Mouse (Mus musculus) liver, embryonic 11.5 days (tissue): Measurements from ENCODE around the gene Tubb5. TPM values are rescaled to one million over a fixed set of nuclear protein-coding genes. Genes with fewer than 3 reads are reported as not detected.

ENCODE experiments used
- ATAC-seq: fragments of 200-750 bp; cut with Nextera tagmentation; replicated peaks from 2 replicates; pipeline ENCODE4 v1.8.0; 2017; ENCODE audit warnings: moderate number of reproducible peaks, mild to moderate bottlenecking, moderate TSS enrichment, moderate library complexity; ENCODE audit not compliant: low FRiP score
- DNase-seq: peaks from one replicate; pipeline ENCODE4 v3.0.0-alpha.2; 2017; ENCODE audit warnings: low spot score
- H3K27ac ChIP-seq: fragments of 300-500 bp; sonication (generic); 2 replicates; pipeline ENCODE4 v1.5.1; 2014; ENCODE audit warnings: mild to moderate bottlenecking, low read depth, low read length, control low read depth
- H3K27me3 ChIP-seq: fragments of 300-500 bp; sonication (generic); replicated peaks from 2 replicates; pipeline ENCODE4 v1.6.1; 2014; ENCODE audit warnings: low read length, mixed read lengths; ENCODE audit not compliant: control insufficient read depth, insufficient read depth
- H3K36me3 ChIP-seq: fragments of 300-500 bp; sonication (generic); 2 replicates; pipeline ENCODE4 v1.6.1; 2014; ENCODE audit warnings: mild to moderate bottlenecking, low read length, moderate library complexity, mixed read lengths; ENCODE audit not compliant: control insufficient read depth, insufficient read depth
- H3K4me1 ChIP-seq: fragments of 300-500 bp; sonication (generic); replicated peaks from 2 replicates; pipeline ENCODE4 v1.6.1; 2014; ENCODE audit warnings: low read length, mixed read lengths; ENCODE audit not compliant: control insufficient read depth, insufficient read depth
- H3K4me2 ChIP-seq: fragments of 300-500 bp; sonication (generic); 2 replicates; pipeline ENCODE4 v1.6.1; 2014; ENCODE audit warnings: mild to moderate bottlenecking, control low read depth, moderate library complexity
- H3K4me3 ChIP-seq: fragments of 300-500 bp; sonication (generic); 2 replicates; pipeline ENCODE4 v1.5.1; 2014; ENCODE audit warnings: low read depth, low read length, control low read depth
- H3K9ac ChIP-seq: fragments of 300-500 bp; sonication (generic); 2 replicates; pipeline ENCODE4 v1.6.1; 2014; ENCODE audit warnings: low read depth, low read length, control low read depth
- H3K9me3 ChIP-seq: fragments of 300-500 bp; sonication (generic); 2 replicates; pipeline ENCODE4 v1.6.1; 2016; ENCODE audit warnings: low read length, inconsistent platforms, mixed read lengths; ENCODE audit not compliant: control insufficient read depth
- WGBS: fragments of 180-500 bp; shearing (Covaris S2); extraction: QIAGEN DNeasy Blood & Tissue Kit; methylation state at CpG from one replicate; pipeline ENCODE4 v1.1.7; 2014; 5-methylcytosine and 5-hydroxymethylcytosine counted together
- polyA plus RNA-seq: library from polyadenylated mRNA; unstranded; fragments of >200 nt; fragmentation: Nextera tagmentation; extraction: Ambion mirVana; gene quantifications from 2 replicates; pipeline ENCODE4 v1.2.1, GENCODE M21; 2014

Gene Tubb5
- polyA plus RNA-seq, 1 experiment from 2014 or later = 854 TPM

DNA sequence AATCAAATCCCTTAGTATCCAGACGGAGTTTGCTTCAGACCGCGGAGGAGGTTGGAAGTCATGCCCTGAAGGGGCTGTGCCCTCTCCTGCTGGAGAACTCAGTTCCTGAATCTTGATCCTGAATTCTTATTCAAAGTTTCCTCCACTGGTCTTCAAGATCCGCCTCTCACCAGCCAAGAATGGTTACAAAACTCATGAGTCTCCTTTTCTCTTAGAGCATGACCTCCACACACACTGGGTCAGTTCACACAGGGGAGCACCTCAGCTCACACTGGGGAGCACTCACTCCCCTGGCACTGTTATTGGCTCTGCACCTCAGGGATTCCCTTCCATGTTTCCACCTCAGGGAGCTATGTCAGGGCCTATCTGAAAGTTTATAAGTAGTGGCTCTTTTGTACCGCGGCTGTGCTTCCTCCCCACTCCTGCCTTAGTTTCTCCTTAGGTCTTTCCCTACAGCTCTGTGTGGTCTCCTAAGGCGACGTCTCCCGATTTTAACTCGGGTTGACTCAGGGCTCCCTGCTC is 26.8 kb upstream of the Tubb5 start:
- DNase-seq (no peak), ATAC-seq (no peak)
- Histone ChIP-seq H3K27me3 (peaks cover 4% of the 10 kb centered on the region; the same call in 1 of the 2 replicates), H3K36me3 (no peaks in the 10 kb centered on the region), H3K27ac (peak overlapping the region; percentile 82; the same call in 1 of the 2 replicates), H3K4me2 (peak overlapping the region; percentile 97), H3K4me3 (peak overlapping the region; percentile 59), H3K9me3 (no peaks in the 10 kb centered on the region), H3K4me1 (peaks cover 36% of the 10 kb centered on the region), H3K9ac (no peak overlapping the region)
- 25% methylated on average over 10 of the region's 10 CpGs for WGBS

DNA sequence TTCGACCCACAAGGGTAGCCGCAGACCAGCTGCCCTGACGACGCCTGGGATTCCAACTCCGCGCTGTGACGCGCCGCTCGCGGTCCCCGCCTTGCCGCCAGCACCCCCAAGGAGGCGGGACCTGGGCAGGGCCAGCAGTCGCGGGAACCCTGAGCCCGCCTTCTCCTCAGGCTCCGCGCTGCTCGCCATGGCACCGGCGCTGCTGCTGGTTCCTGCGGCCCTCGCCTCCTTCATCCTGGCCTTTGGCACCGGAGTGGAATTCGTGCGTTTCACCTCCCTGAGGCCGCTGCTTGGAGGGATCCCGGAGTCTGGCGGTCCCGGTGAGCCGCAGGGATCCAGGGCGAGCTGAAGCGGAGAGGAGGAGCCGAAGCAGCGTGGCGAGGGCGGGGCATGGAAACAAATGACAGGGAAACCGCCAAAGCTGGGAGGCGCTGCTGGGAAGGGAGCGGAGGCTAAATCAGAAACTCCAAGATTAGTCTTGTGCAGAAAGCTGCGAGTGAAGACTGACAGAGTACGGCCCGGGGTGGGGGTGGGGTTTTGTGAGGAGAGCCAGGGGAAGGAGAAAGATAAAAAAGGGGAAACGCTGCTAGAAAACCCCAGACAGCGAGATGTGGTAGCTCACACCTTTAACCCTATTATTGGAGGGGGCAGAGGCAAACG is 23.2 kb upstream of the Tubb5 start, which contains the start of gene Nrm:
TSS of gene Nrm (plus strand) at position 121 of the 660 bp plus-strand sequence.
- peak within 1 kb of the TSS; percentile 76 for H3K4me3 ChIP-seq
- H3K4me1 ChIP-seq = peaks cover 14% of the 10 kb centered on the region
- peak within 1 kb of the TSS; percentile 69 for H3K4me2 ChIP-seq
- H3K36me3 ChIP-seq = peaks cover 9% of the 10 kb centered on the region
- ATAC-seq = peak; percentile 93
- H3K27me3 ChIP-seq = no peaks in the 10 kb centered on the region
- peak within 1 kb of the TSS; percentile 83 for H3K27ac ChIP-seq
- DNase-seq = peak; percentile 93
- H3K9me3 ChIP-seq = no peaks in the 10 kb centered on the region
- WGBS = under 1% methylated on average over 47 of the region's 47 CpGs
- peak within 1 kb of the TSS; percentile 81 for H3K9ac ChIP-seq

DNA sequence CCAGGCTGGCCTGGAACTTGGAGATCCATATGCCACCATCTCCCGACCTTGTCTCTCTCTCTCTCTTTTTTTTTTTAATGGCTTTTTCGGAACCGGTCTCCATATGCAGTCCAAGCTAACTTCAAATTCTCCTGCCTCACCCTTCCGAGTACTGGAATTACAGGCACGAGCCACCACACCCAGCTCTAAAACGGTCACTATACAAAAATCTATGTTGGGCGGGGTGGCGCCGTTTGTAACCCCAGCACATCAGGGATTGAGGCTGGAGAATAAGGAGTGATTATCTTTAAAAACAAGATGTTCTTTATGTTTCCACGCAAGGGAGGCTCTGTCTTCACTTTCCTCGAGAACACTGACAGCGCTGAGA is 22.7 kb upstream of the Tubb5 start:
- WGBS = 6% methylated on average over 12 of the region's 12 CpGs
- Histone ChIP-seq H3K9ac (peak overlapping the region; percentile 81), H3K27me3 (no peaks in the 10 kb centered on the region), H3K4me2 (peak overlapping the region; percentile 69), H3K4me1 (peaks cover 14% of the 10 kb centered on the region), H3K27ac (peak overlapping the region; percentile 83; the same call in 1 of the 2 replicates), H3K4me3 (peak overlapping the region; percentile 76), H3K9me3 (no peaks in the 10 kb centered on the region), H3K36me3 (peaks cover 9% of the 10 kb centered on the region)
- DNase-seq (no peak), ATAC-seq (no peak)

DNA sequence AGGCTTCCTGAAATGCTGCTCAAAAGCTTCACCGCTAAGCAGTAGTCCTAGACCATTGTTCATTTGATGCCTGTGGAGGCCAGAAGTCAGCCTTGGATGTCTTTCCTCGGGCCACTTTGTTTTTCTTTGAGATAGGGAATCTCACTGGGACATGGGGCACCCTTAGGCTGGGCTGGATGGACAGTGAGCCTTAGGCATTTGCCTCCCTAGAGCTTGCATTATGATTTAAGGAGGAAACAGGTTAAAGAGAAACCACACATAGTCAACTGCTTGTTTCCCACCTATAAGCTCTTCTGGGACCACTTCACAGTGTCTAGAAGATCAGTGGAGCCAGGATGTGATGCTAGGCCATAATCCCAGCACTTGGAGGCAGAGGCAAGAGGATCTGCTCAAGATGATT is 21.7 kb upstream of the Tubb5 start:
- DNase-seq = no peak
- 71% methylated on average over 2 of the region's 2 CpGs for WGBS
- no peak for ATAC-seq

DNA sequence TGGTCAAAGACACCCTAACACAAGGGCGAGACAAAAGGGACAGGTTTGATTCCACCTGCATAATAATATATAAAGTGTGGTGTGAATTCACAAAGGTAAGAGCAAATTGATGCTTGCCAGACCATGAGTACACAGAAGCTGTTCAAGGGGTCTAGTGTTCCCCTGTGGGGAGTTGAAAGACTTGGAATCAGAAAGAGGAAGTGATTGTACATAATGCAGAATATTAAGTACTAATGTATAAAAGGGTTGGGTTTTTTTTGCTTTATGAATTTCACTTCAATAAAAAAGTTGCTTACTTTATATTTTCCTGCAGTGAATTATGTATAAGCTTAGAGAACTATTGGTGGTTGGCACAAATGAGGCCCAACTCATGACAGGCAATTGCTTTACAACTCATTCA is 21.3 kb upstream of the Tubb5 start:
- no peak for ATAC-seq
- peaks cover 8% of the 10 kb centered on the region for H3K4me1 ChIP-seq
- H3K36me3 ChIP-seq = peaks cover 15% of the 10 kb centered on the region
- H3K9me3 ChIP-seq = no peaks in the 10 kb centered on the region
- H3K4me3 ChIP-seq = no peak overlapping the region
- no peaks in the 10 kb centered on the region for H3K27me3 ChIP-seq
- no peak overlapping the region for H3K9ac ChIP-seq
- DNase-seq = no peak
- 82% methylated on average over 1 of the region's 1 CpGs for WGBS
- H3K27ac ChIP-seq = no peak overlapping the region; the same call in 1 of the 2 replicates
- H3K4me2 ChIP-seq = no peak overlapping the region

More for the DNA sequence above, 21.7 kb upstream of the Tubb5 start:
- H3K4me3 ChIP-seq = no peak overlapping the region
- no peak overlapping the region for H3K4me2 ChIP-seq
- no peak overlapping the region for H3K27ac ChIP-seq
- H3K9ac ChIP-seq = no peak overlapping the region
- peaks cover 11% of the 10 kb centered on the region for H3K4me1 ChIP-seq
- H3K9me3 ChIP-seq = no peaks in the 10 kb centered on the region
- H3K36me3 ChIP-seq = peaks cover 11% of the 10 kb centered on the region
- H3K27me3 ChIP-seq = no peaks in the 10 kb centered on the region

DNA sequence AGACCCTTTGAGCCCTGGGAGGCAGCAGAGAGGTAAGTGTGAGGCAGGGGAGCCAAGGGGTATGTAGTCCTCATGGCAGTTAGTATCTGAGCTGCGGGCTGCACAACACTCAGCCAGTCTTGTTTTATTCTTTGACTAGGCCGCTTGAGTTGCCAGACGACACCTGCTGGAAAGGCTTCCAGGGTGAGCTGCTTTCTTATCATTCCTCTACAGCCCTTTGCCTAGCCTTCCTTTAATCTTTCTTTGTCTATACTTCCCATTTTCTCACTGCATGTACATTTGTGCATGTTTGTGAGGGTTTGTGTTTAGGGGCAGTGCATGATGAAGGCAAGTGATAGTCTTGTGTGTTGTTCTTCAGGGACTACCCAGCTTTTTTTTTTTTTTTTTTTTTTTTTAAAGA is 12.9 kb upstream of the Tubb5 start:
- Histone ChIP-seq H3K4me3 (no peak overlapping the region), H3K36me3 (peaks cover 66% of the 10 kb centered on the region), H3K9ac (peak overlapping the region; percentile 10; the same call in 1 of the 2 replicates), H3K4me2 (0 out of 2 replicates have a peak overlapping the region, but pooled peaks have one; percentile 13), H3K9me3 (no peaks in the 10 kb centered on the region), H3K27me3 (no peaks in the 10 kb centered on the region), H3K27ac (peak overlapping the region; percentile 86), H3K4me1 (peaks cover 10% of the 10 kb centered on the region)
- 46% methylated on average over 3 of the region's 3 CpGs for WGBS
- peak; percentile 83 for ATAC-seq
- DNase-seq = no peak

DNA sequence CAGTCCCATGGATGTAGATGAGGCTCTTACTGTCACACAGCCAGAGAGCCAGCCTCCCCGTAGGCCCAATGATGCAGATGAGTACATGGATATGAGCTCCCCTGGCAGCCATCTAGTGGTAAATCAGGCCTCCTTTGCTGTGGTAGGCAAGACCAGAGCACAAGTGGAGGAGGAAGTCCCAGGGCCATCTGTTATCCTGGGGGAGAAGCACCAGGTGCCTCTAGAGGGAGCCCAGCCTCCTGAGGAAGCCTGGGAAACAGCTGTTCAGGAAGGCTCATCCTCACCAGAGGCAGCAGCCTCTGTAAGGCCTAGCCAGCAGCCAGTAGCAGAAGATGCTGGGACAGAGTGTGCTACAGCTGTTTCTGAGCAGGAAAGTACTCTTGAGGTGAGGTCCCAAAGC is 10.0 kb upstream of the Tubb5 start:
- H3K9ac ChIP-seq = no peak overlapping the region

DNA sequence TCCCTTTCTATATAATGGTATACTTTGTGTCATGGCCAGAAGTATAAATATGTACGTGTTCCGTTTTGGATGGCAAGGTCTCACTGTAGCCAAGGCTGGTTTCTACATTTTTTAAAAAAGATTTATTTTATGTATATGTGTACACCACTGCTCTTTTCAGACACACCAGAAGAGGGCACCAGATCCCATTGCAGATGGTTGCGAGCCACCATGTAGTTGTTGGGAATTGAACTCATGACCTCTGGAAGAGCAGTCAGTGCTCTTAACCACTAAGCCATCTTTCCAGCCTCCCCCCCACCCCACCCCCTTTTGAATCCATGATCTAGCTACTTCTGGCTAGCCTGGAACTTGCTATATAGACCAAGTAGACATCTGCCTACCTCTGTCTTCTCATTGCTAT is 5.4 kb upstream of the Tubb5 start:
- no peak overlapping the region for H3K4me2 ChIP-seq
- peaks cover 8% of the 10 kb centered on the region for H3K4me1 ChIP-seq
- WGBS = 89% methylated on average over 3 of the region's 3 CpGs
- no peaks in the 10 kb centered on the region for H3K27me3 ChIP-seq
- no peak overlapping the region for H3K9ac ChIP-seq
- no peak overlapping the region for H3K27ac ChIP-seq
- H3K4me3 ChIP-seq = no peak overlapping the region
- H3K36me3 ChIP-seq = peaks cover 30% of the 10 kb centered on the region
- ATAC-seq (no peak), DNase-seq (no peak)
- no peaks in the 10 kb centered on the region for H3K9me3 ChIP-seq

More for the DNA sequence above, 10.0 kb upstream of the Tubb5 start:
- peaks cover 10% of the 10 kb centered on the region for H3K4me1 ChIP-seq
- H3K36me3 ChIP-seq = peaks cover 65% of the 10 kb centered on the region
- H3K27me3 ChIP-seq = no peaks in the 10 kb centered on the region
- WGBS = 56% methylated on average over 1 of the region's 1 CpGs
- no peaks in the 10 kb centered on the region for H3K9me3 ChIP-seq
- DNase-seq (peak; percentile 26), ATAC-seq (no peak)
- H3K4me3 ChIP-seq = no peak overlapping the region
- no peak overlapping the region for H3K27ac ChIP-seq
- no peak overlapping the region for H3K4me2 ChIP-seq

DNA sequence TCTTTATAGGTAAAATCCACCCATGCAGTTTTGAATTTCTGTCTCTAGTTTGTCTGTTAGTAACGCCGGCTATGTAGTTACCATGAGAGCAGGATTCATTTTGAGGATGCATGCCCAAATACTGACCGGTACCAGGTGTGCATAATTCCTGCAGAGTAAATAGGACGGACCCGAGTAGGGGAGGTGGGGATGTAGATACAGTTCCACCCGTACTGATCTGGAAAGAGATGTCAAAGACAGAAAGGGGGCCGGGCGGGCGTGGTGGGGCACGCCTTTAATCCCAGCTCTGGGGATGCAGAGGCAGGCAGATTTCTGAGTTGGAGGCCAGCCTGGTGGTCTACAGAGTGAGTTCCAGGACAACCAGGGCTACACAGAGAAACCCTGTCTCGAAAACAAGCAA is 3.9 kb upstream of the Tubb5 start:
- H3K36me3 ChIP-seq = peaks cover 16% of the 10 kb centered on the region
- H3K27me3 ChIP-seq = no peaks in the 10 kb centered on the region
- DNase-seq (no peak), ATAC-seq (no peak)
- H3K9ac ChIP-seq = peak overlapping the region; percentile 85
- H3K27ac ChIP-seq = peak overlapping the region; percentile 90
- WGBS = 14% methylated on average over 11 of the region's 11 CpGs
- no peaks in the 10 kb centered on the region for H3K9me3 ChIP-seq
- peaks cover 8% of the 10 kb centered on the region for H3K4me1 ChIP-seq
- peak overlapping the region; percentile 66 for H3K4me2 ChIP-seq
- H3K4me3 ChIP-seq = peak overlapping the region; percentile 62
